Mouse (Mus musculus): Measurements from ENCODE around the gene Fads2.
A peak's percentile ranks its signal among the peaks of the same experiment; 100 is the strongest.
"Not testable (repeated sequence)": the region's sequence is repeated elsewhere in the genome, so short reads cannot be mapped to it uniquely, and the experiment has no call there.

Fads2 gene

DNA sequence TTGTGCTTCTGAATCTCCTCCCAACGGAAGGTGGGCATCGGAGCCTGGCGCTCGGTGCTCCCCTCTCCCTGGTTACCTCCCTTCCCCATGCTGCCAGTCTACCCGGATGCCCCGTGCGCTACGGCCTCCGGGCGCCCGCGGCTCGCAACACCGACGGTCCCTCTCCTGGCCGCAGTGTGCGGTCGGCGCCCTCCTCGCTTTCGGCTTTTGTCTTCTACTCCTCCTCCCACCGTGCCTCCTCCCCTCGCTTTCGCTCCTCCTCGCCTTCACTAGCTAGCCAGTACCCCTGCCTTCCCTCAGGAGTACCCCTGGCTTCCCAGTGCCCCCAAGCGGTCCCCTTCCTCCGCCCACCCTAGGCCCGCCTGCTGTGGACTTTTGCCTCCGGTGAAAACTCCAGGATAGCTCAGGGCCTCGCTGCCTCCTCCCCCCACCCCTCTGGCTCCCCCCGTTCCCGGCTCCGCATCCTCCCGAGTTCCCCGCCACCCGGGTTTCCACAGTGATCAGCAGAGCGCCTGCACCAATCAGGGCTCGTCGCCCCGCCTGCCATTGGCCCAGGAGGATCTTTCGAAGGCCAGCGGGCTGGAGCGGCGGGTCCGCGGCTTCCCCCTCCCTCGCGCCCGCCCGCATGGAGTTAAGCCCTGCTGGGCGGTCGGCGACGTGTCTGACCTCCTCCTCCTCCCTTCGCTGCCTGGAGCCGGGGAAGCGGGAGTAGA, at the start of gene Fads2:
Gene Fads2 (minus strand): TSS at position 406 of the 713 bp plus-strand sequence.
- peak; percentile 93 for DNase-seq (ENCODE audit: low spot score)

DNA sequence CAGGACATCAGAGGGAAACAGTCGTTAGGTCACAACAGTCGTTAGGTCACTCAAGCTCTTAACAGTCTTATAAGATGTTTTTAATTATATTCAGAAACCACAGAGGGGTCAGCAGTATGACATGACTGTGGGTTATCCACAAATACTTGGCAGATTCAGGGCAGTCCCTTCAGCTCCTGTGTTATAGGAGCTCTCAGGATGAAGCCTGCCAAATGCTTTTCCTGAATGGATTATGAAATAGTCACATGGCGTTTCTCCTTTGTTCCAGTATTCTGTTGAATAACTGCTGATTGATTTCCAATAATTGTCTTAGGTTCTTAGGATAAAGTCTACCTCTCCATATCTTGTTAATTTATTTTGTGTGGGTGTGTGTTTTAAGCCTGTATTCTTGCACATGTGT, 47.6 kb upstream of the Fads2 start:
- no peak for DNase-seq (ENCODE audit: low spot score)

GRCm38 (mm10) chr19:10148555-10148954, 47.0 kb upstream of the Fads2 start:
- no peak for DNase-seq (ENCODE audit: low spot score)

- no peak for DNase-seq (ENCODE audit: low spot score)
Measured at GRCm38 (mm10) chr19:10144464-10144863, 42.9 kb upstream of the Fads2 start.

DNA sequence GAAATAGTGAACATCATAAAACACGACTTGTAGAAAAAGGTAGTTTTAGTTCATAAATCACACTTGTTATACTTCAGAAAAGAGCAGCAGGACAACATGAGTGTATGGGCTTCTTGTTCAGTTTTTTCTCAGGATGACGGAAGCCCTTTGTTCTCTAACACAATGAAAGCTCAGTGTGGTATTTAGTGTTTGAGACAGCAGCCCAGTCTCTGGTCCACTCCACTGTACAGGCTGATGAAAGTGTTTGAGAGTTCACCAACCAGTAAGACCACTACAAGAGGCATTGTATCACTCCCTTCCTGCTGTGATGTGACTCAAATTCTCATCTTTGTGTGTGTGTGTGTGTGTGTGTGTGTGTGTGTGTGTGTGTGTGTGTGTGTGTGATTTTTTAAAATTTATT, 42.1 kb upstream of the Fads2 start:
- DNase-seq (ENCODE audit: low spot score): no peak

DNA sequence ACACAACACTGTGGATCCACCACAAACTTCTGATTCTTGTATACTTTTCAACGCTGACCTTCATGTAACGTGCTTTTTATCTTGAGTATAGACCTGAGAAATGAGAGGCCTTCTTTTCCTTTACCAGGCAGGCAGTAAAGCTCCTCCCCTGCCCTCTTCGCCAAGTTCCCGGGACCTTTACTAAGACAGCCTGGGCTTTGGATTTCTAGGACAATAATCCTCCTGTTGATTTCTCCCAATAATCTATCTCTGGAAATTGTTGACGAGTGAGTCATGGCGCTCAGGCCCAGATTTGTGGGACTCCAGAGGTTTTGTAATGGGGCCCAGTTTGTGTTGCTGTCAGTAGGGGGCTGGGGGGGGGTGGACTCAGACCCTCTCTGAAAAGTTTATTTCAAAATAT, 38.2 kb upstream of the Fads2 start:
- DNase-seq (ENCODE audit: low spot score): no peak

DNA sequence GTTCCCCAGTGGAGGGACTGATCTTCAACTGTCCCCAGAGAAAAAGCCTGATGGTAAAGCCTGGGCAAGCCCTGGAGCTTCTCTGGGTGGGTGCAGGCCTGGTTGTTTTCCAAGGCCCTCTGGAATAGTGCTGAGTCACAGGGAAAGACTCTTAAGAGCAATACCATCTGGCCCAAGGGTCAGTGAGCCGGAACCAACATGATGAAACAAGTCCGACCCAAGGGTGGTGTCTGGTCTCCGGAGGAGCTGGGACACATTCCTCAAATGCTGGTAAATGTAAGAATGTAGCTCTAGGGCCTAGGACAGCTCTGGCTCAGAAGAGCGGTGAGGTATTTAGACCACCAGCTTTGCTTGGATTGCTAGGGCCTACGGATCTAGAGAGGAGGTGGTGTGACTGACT, 35.9 kb upstream of the Fads2 start:
- no peak for DNase-seq (ENCODE audit: low spot score)

DNA sequence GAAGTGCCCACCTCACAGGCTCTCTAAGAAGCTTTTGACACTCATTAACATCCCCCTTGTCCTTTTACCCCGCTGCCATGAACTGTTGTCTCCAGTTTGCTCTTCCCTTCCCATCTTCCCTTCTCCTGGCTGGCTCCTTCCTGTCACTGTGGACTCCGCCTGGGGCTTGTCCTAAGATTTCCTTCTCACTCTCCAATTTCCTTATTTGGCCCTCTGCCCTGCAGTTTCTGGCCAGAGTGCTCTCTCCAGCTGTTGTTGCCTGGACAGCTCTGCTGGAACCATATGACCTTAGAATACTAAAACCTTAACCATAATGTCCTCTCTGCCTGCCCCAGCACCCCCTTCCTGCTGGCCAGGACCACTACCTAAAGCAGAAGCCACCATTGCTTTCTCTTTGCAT, 33.1 kb upstream of the Fads2 start:
- DNase-seq (ENCODE audit: low spot score): peak; percentile 79

DNA sequence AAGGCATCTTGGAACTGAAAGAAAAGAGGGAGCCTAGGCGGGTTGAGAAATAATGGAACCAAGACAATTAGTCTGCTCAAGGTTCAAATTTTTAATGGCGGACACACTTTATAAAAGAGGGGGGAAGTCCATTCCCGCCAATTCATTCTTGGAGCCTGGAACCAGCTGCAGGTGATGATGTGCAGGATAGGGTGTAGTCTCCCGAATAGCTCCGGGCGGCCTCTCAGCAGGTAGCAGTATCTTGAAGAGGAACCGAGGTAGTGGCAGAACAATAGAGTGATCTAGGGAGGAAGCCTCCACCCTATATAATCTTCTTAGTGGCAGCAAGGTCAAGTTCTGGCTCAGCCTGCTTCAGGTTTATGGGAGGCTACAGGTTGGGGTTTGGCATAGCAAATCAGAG, 28.0 kb upstream of the Fads2 start:
- not testable (repeated sequence) for DNase-seq (ENCODE audit: low spot score)

- DNase-seq (ENCODE audit: low spot score): no peak
Measured at GRCm38 (mm10) chr19:10126479-10127250, 25.1 kb upstream of the Fads2 start.

DNA sequence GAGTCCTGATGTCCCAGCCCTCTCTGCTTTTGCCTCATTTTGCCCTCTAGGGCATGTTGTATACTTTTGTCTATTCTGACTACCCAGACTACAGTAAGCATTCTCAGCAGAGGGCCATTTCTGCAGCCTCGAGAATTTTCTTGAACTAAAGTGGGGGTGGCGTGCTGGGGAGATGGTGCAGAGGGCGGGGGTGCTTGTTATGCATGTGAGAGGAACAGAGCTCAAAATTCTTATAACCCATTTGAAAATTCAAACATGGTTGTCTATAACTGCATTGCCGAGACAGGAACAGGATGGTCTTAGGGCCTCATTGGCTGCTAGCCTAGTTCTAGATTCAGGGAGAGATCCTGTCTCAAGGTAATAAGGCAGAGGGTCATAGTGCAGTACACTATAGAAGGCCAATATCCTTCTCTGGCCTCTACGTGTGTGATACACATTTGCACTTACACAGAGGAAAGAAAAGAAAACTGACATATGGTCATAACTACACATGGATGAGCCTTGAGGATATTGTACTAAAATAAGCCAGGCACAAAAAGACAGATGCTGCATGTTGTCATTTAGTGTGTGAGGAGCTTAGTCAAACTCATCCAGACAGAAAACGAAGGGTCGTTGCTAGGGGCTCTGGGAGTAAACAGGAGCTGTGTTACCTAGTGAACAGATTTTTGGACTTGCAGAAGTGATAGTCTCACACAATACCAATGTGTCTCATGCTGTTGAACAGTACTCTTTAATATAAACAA, 22.5 kb upstream of the Fads2 start:
- DNase-seq (ENCODE audit: low spot score): no peak

DNA sequence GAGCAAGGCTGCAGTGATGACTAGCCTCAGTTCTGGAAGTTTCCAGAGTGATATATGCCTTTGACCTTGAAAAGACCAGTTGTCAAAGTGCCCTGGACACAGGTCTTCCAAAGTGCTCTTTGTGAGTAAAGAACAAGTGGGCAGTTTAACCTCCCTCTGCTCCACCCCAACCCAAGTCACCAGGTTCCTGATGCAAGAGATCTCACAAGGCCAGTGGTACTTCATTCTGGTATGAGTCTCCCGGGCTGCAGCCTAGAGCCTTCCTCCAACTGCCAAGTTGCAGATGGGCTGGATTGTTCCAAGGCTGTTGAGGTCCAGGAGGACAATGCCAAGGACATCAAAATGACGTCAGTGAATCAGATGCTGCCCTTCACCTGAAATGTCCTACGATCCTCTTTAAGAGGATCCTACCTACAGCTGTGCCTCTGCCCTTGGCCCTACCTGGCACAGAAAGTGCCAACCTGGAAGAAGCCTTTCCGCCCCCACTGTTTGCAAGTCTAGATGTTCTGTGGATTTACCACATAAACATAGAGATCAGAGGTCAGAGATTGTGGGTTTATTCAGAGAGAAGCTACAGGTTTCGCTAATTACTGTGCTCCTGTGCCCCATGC, 20.6 kb upstream of the Fads2 start:
- no peak for DNase-seq (ENCODE audit: low spot score)

- no peak for DNase-seq (ENCODE audit: low spot score)
Measured at GRCm38 (mm10) chr19:10116641-10117040, 15.1 kb upstream of the Fads2 start.

DNA sequence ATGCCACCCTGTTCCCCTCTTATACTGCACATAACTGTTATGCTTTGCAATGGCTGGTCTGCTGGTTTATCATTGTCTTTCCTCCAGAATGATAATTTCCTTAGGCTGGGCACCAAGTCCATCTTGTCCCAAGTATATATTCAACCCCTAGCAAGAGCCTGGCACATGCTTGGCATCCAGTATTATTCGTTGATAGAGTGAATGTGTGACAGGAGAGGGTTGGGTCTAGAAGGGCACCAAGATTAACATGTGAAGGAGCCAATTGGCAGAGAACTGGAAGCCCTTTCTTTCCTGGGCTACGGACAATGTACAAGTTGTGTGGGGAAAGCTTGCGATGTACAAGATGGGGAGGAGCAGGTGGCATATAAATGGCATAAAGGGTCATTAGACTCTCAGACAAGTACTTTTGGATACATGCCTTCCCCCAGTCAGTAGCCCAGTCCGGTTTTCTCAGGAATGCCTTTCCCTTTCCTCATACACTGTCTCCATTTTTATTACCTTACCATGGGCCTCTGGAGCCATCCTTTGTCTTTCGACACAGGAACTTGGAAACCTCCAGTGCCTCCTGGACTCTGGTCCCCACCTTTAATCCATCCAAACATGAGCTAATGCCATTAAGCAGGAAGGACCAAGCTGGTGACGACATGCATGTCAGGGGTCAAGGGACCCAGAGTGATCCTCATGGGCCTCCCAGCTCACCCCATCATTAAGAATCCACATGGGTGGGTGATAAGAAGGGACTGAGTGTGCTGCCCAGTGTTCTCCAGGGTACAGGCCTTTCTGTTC, 14.0 kb upstream of the Fads2 start:
- DNase-seq (ENCODE audit: low spot score): no peak

DNA sequence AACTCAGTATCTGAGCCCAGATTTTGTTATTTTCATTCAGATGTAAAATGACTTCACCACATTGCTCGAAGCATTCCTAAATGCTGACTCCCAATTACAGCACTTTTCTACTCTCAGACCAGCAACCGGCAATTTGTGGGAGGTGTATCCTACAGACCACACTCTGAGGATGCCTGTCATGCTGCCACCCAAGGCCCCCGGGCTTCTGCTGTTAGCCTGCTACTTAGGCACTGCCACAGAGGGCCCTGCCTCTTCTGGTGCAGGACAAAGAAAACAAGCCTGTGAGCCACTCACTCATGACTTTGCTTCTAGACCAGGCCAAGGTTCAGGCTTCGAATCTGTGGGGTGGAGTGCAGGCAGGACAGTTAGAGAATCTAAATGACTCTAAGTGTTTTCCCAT, 11.4 kb upstream of the Fads2 start:
- DNase-seq (ENCODE audit: low spot score): no peak

DNA sequence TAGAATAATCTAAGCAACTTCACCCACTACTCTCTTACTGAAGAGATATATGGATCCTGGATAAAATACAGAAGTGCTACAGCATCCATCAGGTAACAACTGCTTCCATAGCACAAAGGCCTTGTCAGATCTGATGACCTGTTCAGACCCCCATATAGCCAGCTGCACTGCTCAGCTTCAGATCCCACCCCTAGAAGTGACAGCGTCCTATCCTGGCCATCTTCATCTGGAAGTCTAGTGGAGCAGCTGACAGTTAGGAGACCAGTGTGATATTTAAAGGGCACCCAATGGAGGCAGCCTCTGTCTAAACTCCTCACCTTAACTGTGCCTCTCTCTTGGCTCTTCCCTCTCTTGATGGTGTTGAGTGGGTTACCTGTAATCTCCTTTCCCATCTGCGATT, 7.1 kb upstream of the Fads2 start:
- DNase-seq (ENCODE audit: low spot score): no peak

- DNase-seq (ENCODE audit: low spot score): no peak
Measured at GRCm38 (mm10) chr19:10108129-10108528, 6.6 kb upstream of the Fads2 start.

DNA sequence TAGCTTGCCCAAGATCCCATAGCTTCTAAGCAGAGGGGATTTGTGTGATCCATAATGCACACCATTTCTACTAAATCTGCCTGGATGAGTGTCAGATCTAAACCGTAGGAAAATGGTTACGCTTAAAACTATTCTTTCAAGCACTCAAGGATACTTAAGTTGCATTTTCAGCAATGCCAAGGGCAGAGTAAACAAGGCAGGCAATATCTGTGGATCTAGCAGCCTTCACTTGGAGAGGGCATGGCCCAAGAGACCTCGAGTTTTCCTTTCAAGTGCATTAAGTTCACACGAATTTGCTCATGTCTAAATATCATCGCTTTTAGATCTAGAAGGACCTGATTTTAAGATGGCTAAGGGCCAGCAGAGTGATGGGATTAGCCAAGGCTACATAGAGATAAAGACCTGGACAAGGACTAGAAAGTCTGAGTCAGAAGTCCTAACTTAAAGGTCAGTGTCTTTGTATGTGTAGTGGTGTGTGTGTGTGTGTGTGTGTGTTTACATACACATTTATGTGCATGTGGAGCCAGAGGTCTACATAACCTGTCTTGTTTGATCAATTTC, 5.6 kb upstream of the Fads2 start:
- no peak for DNase-seq (ENCODE audit: low spot score)

GRCm38 (mm10) chr19:10106634-10107033, 5.1 kb upstream of the Fads2 start:
- no peak for DNase-seq (ENCODE audit: low spot score)

GRCm38 (mm10) chr19:10105034-10105493, 3.5 kb upstream of the Fads2 start:
- DNase-seq (ENCODE audit: low spot score): no peak

DNA sequence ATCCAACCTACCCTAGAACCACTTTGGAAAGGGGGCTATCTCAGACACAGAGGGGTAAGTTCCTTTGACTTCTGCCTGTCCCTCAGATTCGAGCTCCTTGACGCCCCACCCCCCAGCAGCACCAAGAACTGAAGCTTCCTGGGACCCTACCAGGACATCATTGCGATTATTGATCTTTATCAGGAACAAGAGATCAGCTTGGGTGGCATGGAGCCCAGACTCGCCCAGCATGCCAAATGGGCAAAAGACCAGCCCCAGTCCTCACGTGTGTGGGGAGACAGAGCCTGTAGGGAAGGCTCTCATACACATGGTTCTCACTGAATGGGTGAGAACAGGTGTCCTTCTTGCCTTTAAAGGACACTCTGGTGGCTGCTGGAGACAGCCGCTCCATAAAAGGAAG, 2.7 kb upstream of the Fads2 start:
- DNase-seq (ENCODE audit: low spot score): peak; percentile 64
